Mouse (Mus musculus) inflammation-experienced regulatory T-cells, adult 16 weeks (primary cell): ENCODE data around the gene Zfp869. TPM values are rescaled to one million over a fixed set of nuclear protein-coding genes. Genes with fewer than 3 reads are reported as not detected.

Source experiments
- polyA plus RNA-seq: library from polyadenylated mRNA; unstranded; fragments of 100-300 nt; shearing (Covaris generic); gene quantifications from one replicate; pipeline ENCODE4 v1.2.1, GENCODE M21; 2017

The Zfp869 gene
- polyA plus RNA-seq, result 82.2 TPM

GRCm38 (mm10) chr8:69710624-69711023 lies at the start of gene Zfp869:
Zfp869 (minus strand) TSS chr8:69710724.

GRCm38 (mm10) chr8:69749544-69750454 lies 39.3 kb upstream of the Zfp869 start, which contains the start of gene Zfp963:
Zfp963 (minus strand) TSS chr8:69749970.

Other genes starting within 250 kb of the Zfp869 start
- not detected for gene Gm7697, start 187.7 kb downstream of the Zfp869 start, polyA plus RNA-seq
- 35.4 TPM for gene Zfp868, start 85.2 kb downstream of the Zfp869 start, polyA plus RNA-seq
- gene Zfp964, start 56.2 kb downstream of the Zfp869 start, polyA plus RNA-seq, result 0.56 TPM
- gene Zfp963, start 39.2 kb upstream of the Zfp869 start, polyA plus RNA-seq, result 11.2 TPM
- gene Gm20422, start 64.2 kb upstream of the Zfp869 start, polyA plus RNA-seq, result not detected
- 26.2 TPM for gene Atp13a1, start 80.4 kb upstream of the Zfp869 start, polyA plus RNA-seq
- 36.6 TPM for gene Zfp866, start 80.5 kb upstream of the Zfp869 start, polyA plus RNA-seq
- gene Gmip, start 98.0 kb upstream of the Zfp869 start, polyA plus RNA-seq, result 178 TPM
- gene Lpar2, start 111.7 kb upstream of the Zfp869 start, polyA plus RNA-seq, result 0.61 TPM
- gene Pbx4, start 121.8 kb upstream of the Zfp869 start, polyA plus RNA-seq, result 24.6 TPM
- gene Cilp2, start 177.0 kb upstream of the Zfp869 start, polyA plus RNA-seq, result not detected
- 3.4 TPM for gene Tssk6, start 191.5 kb upstream of the Zfp869 start, polyA plus RNA-seq
- 190 TPM for gene Ndufa13, start 191.8 kb upstream of the Zfp869 start, polyA plus RNA-seq
- gene Yjefn3, start 192.0 kb upstream of the Zfp869 start, polyA plus RNA-seq, result not detected